ENCODE assay signal across 9 mouse cellular contexts in genomic region chr11:95595438-95596149, GRCm38 (mm10). TPM values are rescaled to one million over a fixed set of nuclear protein-coding genes. Genes with fewer than 3 reads are reported as not detected.
DNase-seq lines count a peak whose midpoint lies in the region; ATAC-seq lines count a peak whose summit lies in the region.
"Had no signal": no experiment of that assay in that cellular context is flagged by ENCODE, and none has a peak within 500 bp of the region (broad histone marks: within the 10 kb centered on the region; RNA-seq: fewer than 3 reads in every experiment).

No protein-coding gene starts in this region.

- H3K36me3 ChIP-seq in kidney, embryonic 14.5 days (ENCODE audit: control insufficient read depth, insufficient read depth, low read length), result no peaks in the 10 kb centered on the region
- H3K36me3 ChIP-seq in hindbrain, embryonic 16.5 days (ENCODE audit: control insufficient read depth, insufficient read depth, low read length), result no peaks in the 10 kb centered on the region
- H3K36me3 ChIP-seq in neural tube, embryonic 15.5 days, result no peaks in the 10 kb centered on the region

- peak; percentile 58; the same call in 1 of the 2 replicates for ATAC-seq in kidney, embryonic 14.5 days (ENCODE audit: low FRiP score, low TSS enrichment)
- ATAC-seq in common myeloid progenitor, adult 5-6 weeks (replicated peaks; ENCODE audit: low read depth, poor library complexity, severe bottlenecking), result 0 out of 2 replicates have a peak, but pooled peaks have one; percentile 29
- peak; percentile 50 for ATAC-seq in hindbrain, embryonic 16.5 days
- no peak; the same call in 1 of the 2 replicates for ATAC-seq in neural tube, embryonic 15.5 days (ENCODE audit: low FRiP score)

- no peak for DNase-seq in kidney, adult 8-10 months
- no peak for DNase-seq in cerebellum, postnatal 4 days (ENCODE audit: low spot score in 2 of 2)
- DNase-seq in layer of hippocampus, postnatal 36 days, result no peak
- DNase-seq: cerebellum, adult 11 months; midbrain, embryonic 14.5 days had no signal

- no peaks in the 10 kb centered on the region for H3K9me3 ChIP-seq in kidney, embryonic 14.5 days (ENCODE audit: control insufficient read depth, low read length)
- no peaks in the 10 kb centered on the region for H3K9me3 ChIP-seq in hindbrain, embryonic 16.5 days (ENCODE audit: control insufficient read depth, low read length)
- no peaks in the 10 kb centered on the region for H3K9me3 ChIP-seq in neural tube, embryonic 15.5 days (replicated peaks)

- H3K27ac ChIP-seq in kidney, embryonic 14.5 days (ENCODE audit: low read depth, low read length), result peak overlapping the region; percentile 72; the same call in 1 of the 2 replicates
- no peak overlapping the region for H3K27ac ChIP-seq in hindbrain, embryonic 16.5 days (ENCODE audit: low read depth, low read length)
- H3K27ac ChIP-seq in neural tube, embryonic 15.5 days (replicated peaks), result no peak overlapping the region

- peaks cover 40% of the 10 kb centered on the region for H3K4me1 ChIP-seq in kidney, embryonic 14.5 days (ENCODE audit: control insufficient read depth, insufficient read depth, low read length)
- H3K4me1 ChIP-seq in hindbrain, embryonic 16.5 days (ENCODE audit: control insufficient read depth, insufficient read depth, low read depth, low read length), result peaks cover 21% of the 10 kb centered on the region
- H3K4me1 ChIP-seq in neural tube, embryonic 15.5 days, result peaks cover 47% of the 10 kb centered on the region

- no peaks in the 10 kb centered on the region for H3K27me3 ChIP-seq in kidney, embryonic 14.5 days (ENCODE audit: control insufficient read depth, insufficient read depth, low read length)
- H3K27me3 ChIP-seq in hindbrain, embryonic 16.5 days (replicated peaks; ENCODE audit: control insufficient read depth, insufficient read depth, low read length), result no peaks in the 10 kb centered on the region
- peaks cover 18% of the 10 kb centered on the region for H3K27me3 ChIP-seq in neural tube, embryonic 15.5 days (replicated peaks)

- H3K4me2 ChIP-seq in kidney, embryonic 14.5 days (replicated peaks; ENCODE audit: low read depth, low read length), result no peak overlapping the region
- H3K4me2 ChIP-seq in hindbrain, embryonic 16.5 days (ENCODE audit: low read length), result no peak overlapping the region
- H3K4me2 ChIP-seq in neural tube, embryonic 15.5 days, result no peak overlapping the region

- H3K9ac ChIP-seq in kidney, embryonic 14.5 days (ENCODE audit: low read depth, low read length), result no peak overlapping the region
- H3K9ac ChIP-seq in hindbrain, embryonic 16.5 days (ENCODE audit: low read depth, low read length), result no peak overlapping the region
- H3K9ac ChIP-seq in neural tube, embryonic 15.5 days (replicated peaks), result 0 out of 2 replicates have a peak overlapping the region, but pooled peaks have one; percentile 17

- no peak overlapping the region for H3K4me3 ChIP-seq in kidney, embryonic 14.5 days (ENCODE audit: low read length)
- H3K4me3 ChIP-seq in hindbrain, embryonic 16.5 days (ENCODE audit: low read length), result no peak overlapping the region
- no peak overlapping the region for H3K4me3 ChIP-seq in neural tube, embryonic 15.5 days (replicated peaks)

- WGBS in kidney, embryonic 14.5 days, result 19% methylated on average over 10 of the region's 10 CpGs
- 19% methylated on average over 10 of the region's 10 CpGs for WGBS in hindbrain, embryonic 16.5 days
- WGBS in neural tube, embryonic 15.5 days, result 18% methylated on average over 10 of the region's 10 CpGs

RNA-seq across cellular contexts. Expression of gene Ngfr, which starts 8.1 kb away (rescaled TPM):
- polyA plus RNA-seq in kidney, embryonic 14.5 days (2014; fragmentation: Nextera tagmentation; extraction: Ambion mirVana), result 16.8 and 23.4 TPM in 2 replicates
- total RNA-seq in common myeloid progenitor, adult 5-6 weeks (2017), result not detected in 2 replicates
- polyA plus RNA-seq in hindbrain, embryonic 16.5 days (2015; fragmentation: Nextera tagmentation; extraction: Ambion mirVana), result 41.7 and 59.8 TPM in 2 replicates
- 69.1 and 69.3 TPM in 2 replicates for polyA plus RNA-seq in neural tube, embryonic 15.5 days (2015; fragmentation: Nextera tagmentation; extraction: Ambion mirVana)
- total RNA-seq in layer of hippocampus, postnatal 36 days (2021), result 1 to 10 TPM in 1 of 2 experiments, under 1 TPM in 1; 0.91 to 1.3 TPM
